Mouse (Mus musculus): Measurements from ENCODE around the gene Ssxb5. TPM values are rescaled to one million over a fixed set of nuclear protein-coding genes. Genes with fewer than 3 reads are reported as not detected.
A peak's percentile ranks its signal among the peaks of the same experiment; 100 is the strongest.
"Not testable (repeated sequence)": the region's sequence is repeated elsewhere in the genome, so short reads cannot be mapped to it uniquely, and the experiment has no call there.

Ssxb5 gene
- not detected for total RNA-seq (2021)
- long read RNA-seq, experiment 1, result 0 reads
- long read RNA-seq, experiment 2, result 0 reads

- DNase-seq; intact Hi-C loops (cut with DNase I): not testable (repeated sequence)
These were observed at the start of gene Ssxb5 for GRCm38 (mm10) chrX:8803391-8803790. Ssxb5 (plus strand) TSS chrX:8803691.

- peak in 1 of 2 experiments; percentile 13 for DNase-seq
- intact Hi-C loops (cut with DNase I), result no loop called here
These were observed 28.6 kb downstream of the Ssxb5 start for GRCm38 (mm10) chrX:8832043-8832442.

- no peak for DNase-seq
- intact Hi-C loops (cut with DNase I), result no loop called here
These were observed 40.2 kb downstream of the Ssxb5 start, which contains the start of gene Gm6592 for GRCm38 (mm10) chrX:8843694-8844093. Gm6592 (plus strand) TSS chrX:8843994.

GRCm38 (mm10) chrX:8852486-8852885 is 49.0 kb downstream of the Ssxb5 start:
- intact Hi-C loops (cut with DNase I), result no loop called here

More at GRCm38 (mm10) chrX:8852486-8852885, 49.0 kb downstream of the Ssxb5 start:
- no peak for DNase-seq

Other genes starting within 250 kb of the Ssxb5 start
- not detected for gene Ssxb3, start 211.9 kb upstream of the Ssxb5 start, total RNA-seq (2021)
- gene Ssxb8, start 112.8 kb upstream of the Ssxb5 start, total RNA-seq (2021), result not detected
- gene Ssx9, start 55.3 kb upstream of the Ssxb5 start, total RNA-seq (2021), result not detected
- not detected for gene Gm6592, start 40.3 kb downstream of the Ssxb5 start, total RNA-seq (2021)
- not detected for gene Gm5751, start 70.6 kb downstream of the Ssxb5 start, total RNA-seq (2021)
- gene B630019K06Rik, start 88.7 kb downstream of the Ssxb5 start, total RNA-seq (2021), result under 1 TPM; 0.36 to 0.42 TPM
- gene Fthl17b, start 159.3 kb downstream of the Ssxb5 start, total RNA-seq (2021), result not detected
- not detected for gene Fthl17c, start 172.9 kb downstream of the Ssxb5 start, total RNA-seq (2021)
- not detected for gene Fthl17d, start 183.1 kb downstream of the Ssxb5 start, total RNA-seq (2021)
- gene Fthl17e, start 229.8 kb downstream of the Ssxb5 start, total RNA-seq (2021), result not detected